Mouse (Mus musculus) cerebellum, adult 2 months (tissue): ENCODE measurements around the gene Tmtc4. TPM values are rescaled to one million over a fixed set of nuclear protein-coding genes. Genes with fewer than 3 reads are reported as not detected.
A peak's percentile ranks its signal among the peaks of the same experiment; 100 is the strongest.

Source experiments
- DNase-seq, 2 experiments: peaks; one replicate each; pipeline ENCODE4 v3.0.0; 2021
- H3K27ac ChIP-seq: fragments of 200-500 bp; 2 replicates; pipeline ENCODE4 v1.5.1; 2012; ENCODE audit warnings: low read length, control low read depth, inconsistent platforms; ENCODE audit not compliant: insufficient read depth
- H3K27me3 ChIP-seq: fragments of 200-500 bp; 2 replicates; pipeline ENCODE4 v1.6.1; 2012; ENCODE audit warnings: inconsistent platforms, mild to moderate bottlenecking, low read length, moderate library complexity; ENCODE audit not compliant: control insufficient read depth, insufficient read depth
- H3K4me1 ChIP-seq: fragments of 200-500 bp; 2 replicates; pipeline ENCODE4 v1.6.1; 2011; ENCODE audit warnings: low read length; ENCODE audit not compliant: control insufficient read depth, insufficient read depth
- H3K4me3 ChIP-seq: fragments of 200-500 bp; replicated peaks from 2 replicates; pipeline ENCODE3; 2011; ENCODE audit warnings: mild to moderate bottlenecking, low read depth, low read length, control low read depth; ENCODE audit not compliant: insufficient read depth
- CTCF ChIP-seq: fragments of 200-500 bp; IDR thresholded peaks from 2 replicates; pipeline ENCODE4 v1.5.1; 2011; ENCODE audit warnings: low read depth, mild to moderate bottlenecking, control low read depth, low read length, moderate library complexity, borderline replicate concordance; ENCODE audit not compliant: insufficient read depth
- POLR2A ChIP-seq: fragments of 200-500 bp; IDR thresholded peaks from 2 replicates; pipeline ENCODE4 v1.6.1; 2011; ENCODE audit warnings: low read length, control low read depth, borderline replicate concordance; ENCODE audit not compliant: insufficient read depth
- WGBS: fragments of 180-500 bp; shearing (Covaris S2); methylation state at CpG from one replicate; pipeline ENCODE4 v1.1.7; 2018; 5-methylcytosine and 5-hydroxymethylcytosine counted together
- polyA plus RNA-seq: library from polyadenylated mRNA; depleted of rRNA; stranded (reverse); fragments of >200 nt; gene quantifications from 2 replicates; pipeline ENCODE4 v1.2.3, GENCODE M21; 2012

Gene Tmtc4
- polyA plus RNA-seq, 1 experiment: 31.2 TPM

GRCm38 (mm10) chr14:122905007-122905406 is 78.8 kb downstream of the Tmtc4 start:
- WGBS: 96% methylated on average over 1 of the region's 1 CpGs
- Histone ChIP-seq H3K4me1 (peaks cover 32% of the 10 kb centered on the region), H3K27me3 (no peaks in the 10 kb centered on the region), H3K27ac (no peak overlapping the region), H3K4me3 (no peak overlapping the region)
- peak in 1 of 2 experiments; percentile 11 for DNase-seq
- no peak for TF ChIP-seq CTCF
- no peak for TF ChIP-seq POLR2A

GRCm38 (mm10) chr14:122903923-122904351 is 79.9 kb downstream of the Tmtc4 start:
- peak overlapping the region; percentile 28; the same call in 1 of the 2 replicates for H3K27ac ChIP-seq
- no peaks in the 10 kb centered on the region for H3K27me3 ChIP-seq
- WGBS: 78% methylated on average over 2 of the region's 2 CpGs
- H3K4me3 ChIP-seq: no peak overlapping the region
- TF ChIP-seq CTCF (no peak), POLR2A (no peak)
- DNase-seq: peak; percentile 20 to 34
- peaks cover 34% of the 10 kb centered on the region for H3K4me1 ChIP-seq

- DNase-seq: peak; percentile 96 to 98
- H3K27me3 ChIP-seq: no peaks in the 10 kb centered on the region
- H3K4me1 ChIP-seq: peaks cover 34% of the 10 kb centered on the region
- no peak overlapping the region for H3K4me3 ChIP-seq
- H3K27ac ChIP-seq: peak overlapping the region; percentile 73
- TF ChIP-seq CTCF: peak; percentile 56; the same call in 1 of the 2 replicates
- peak; percentile 14; the same call in 1 of the 2 replicates for TF ChIP-seq POLR2A
- 4% methylated on average over 4 of the region's 4 CpGs for WGBS
Measured at GRCm38 (mm10) chr14:122902884-122903283, 81.0 kb downstream of the Tmtc4 start.

GRCm38 (mm10) chr14:122902136-122902535 is 81.7 kb downstream of the Tmtc4 start:
- Histone ChIP-seq H3K4me3 (no peak overlapping the region), H3K4me1 (peaks cover 34% of the 10 kb centered on the region), H3K27me3 (no peaks in the 10 kb centered on the region), H3K27ac (peak overlapping the region; percentile 57)
- TF ChIP-seq POLR2A (no peak), CTCF (no peak)
- peak; percentile 70 to 73 for DNase-seq
- 15% methylated on average over 2 of the region's 2 CpGs for WGBS

- Histone ChIP-seq H3K27ac (peak overlapping the region; percentile 57), H3K27me3 (no peaks in the 10 kb centered on the region), H3K4me1 (peaks cover 34% of the 10 kb centered on the region), H3K4me3 (no peak overlapping the region)
- peak in 1 of 2 experiments; percentile 39 for DNase-seq
- 88% methylated on average over 2 of the region's 2 CpGs for WGBS
- TF ChIP-seq POLR2A: no peak
- TF ChIP-seq CTCF: no peak
Measured at GRCm38 (mm10) chr14:122901715-122902114, 82.1 kb downstream of the Tmtc4 start.

- peak; percentile 29 to 32 for DNase-seq
- Histone ChIP-seq H3K4me3 (no peak overlapping the region), H3K27ac (peak overlapping the region; percentile 83; the same call in 1 of the 2 replicates), H3K4me1 (peaks cover 34% of the 10 kb centered on the region), H3K27me3 (no peaks in the 10 kb centered on the region)
- no peak for TF ChIP-seq CTCF
- no peak for TF ChIP-seq POLR2A
- 40% methylated on average over 3 of the region's 3 CpGs for WGBS
Measured at GRCm38 (mm10) chr14:122901177-122901576, 82.7 kb downstream of the Tmtc4 start.

- H3K27ac ChIP-seq: peak overlapping the region; percentile 83
Measured at GRCm38 (mm10) chr14:122900679-122901078, 83.2 kb downstream of the Tmtc4 start.

DNA sequence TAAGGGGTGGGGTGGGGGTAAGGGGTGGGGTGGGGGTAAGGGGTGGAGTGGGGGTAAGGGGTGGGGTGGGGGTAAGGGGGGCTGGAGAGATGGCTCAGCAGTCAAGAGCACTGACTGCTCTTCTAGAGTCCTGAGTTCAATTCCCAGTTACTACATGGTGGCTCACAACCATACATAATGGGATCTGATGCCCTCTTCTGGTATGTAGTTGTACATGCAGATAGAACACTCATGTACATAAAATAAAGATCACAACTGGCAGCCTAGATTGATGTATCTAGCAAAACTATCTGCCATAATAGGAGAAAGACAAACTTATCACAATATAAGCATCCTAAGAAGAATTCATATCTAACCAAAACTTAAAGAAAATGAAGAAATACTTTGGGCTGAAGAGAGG is 85.3 kb downstream of the Tmtc4 start:
- no peak for DNase-seq
- no peak overlapping the region for H3K4me3 ChIP-seq
- no peak for TF ChIP-seq POLR2A
- TF ChIP-seq CTCF: no peak
- H3K27me3 ChIP-seq: no peaks in the 10 kb centered on the region
- H3K4me1 ChIP-seq: peaks cover 28% of the 10 kb centered on the region
- H3K27ac ChIP-seq: no peak overlapping the region

More at GRCm38 (mm10) chr14:122900679-122901078, 83.2 kb downstream of the Tmtc4 start:
- peak in 1 of 2 experiments; percentile 47 for DNase-seq
- H3K27me3 ChIP-seq: no peaks in the 10 kb centered on the region
- TF ChIP-seq CTCF: no peak
- H3K4me1 ChIP-seq: peaks cover 34% of the 10 kb centered on the region
- no peak overlapping the region for H3K4me3 ChIP-seq
